Mouse (Mus musculus) heart, postnatal 0 days (tissue): ENCODE data around the gene Cib1.

ENCODE experiments used
- CTCF ChIP-seq: IDR thresholded peaks from 2 replicates; pipeline ENCODE4 v1.5.1; 2016; ENCODE audit warnings: antibody characterized with exemption, control low read depth, low read depth
- EP300 ChIP-seq: IDR thresholded peaks from 2 replicates; pipeline ENCODE4 v1.6.1; 2016; ENCODE audit warnings: antibody characterized with exemption, low read depth

- no peak for TF ChIP-seq CTCF
- TF ChIP-seq EP300, result no peak
These were observed 11.3 kb downstream of the Cib1 start for GRCm38 (mm10) chr7:80221179-80221750.
